In genomic region chrX:163181588-163181987, GRCm38 (mm10) we compare ENCODE assay signal across 11 mouse cellular contexts.
DNase-seq lines count a peak whose midpoint lies in the region; ATAC-seq and TF ChIP-seq lines count a peak whose summit lies in the region.
"Had no signal": no experiment of that assay in that cellular context is flagged by ENCODE, and none has a peak within 500 bp of the region (broad histone marks: within the 10 kb centered on the region; RNA-seq: fewer than 3 reads in every experiment).

No protein-coding gene starts in this region.

- no peaks in the 10 kb centered on the region for H3K4me1 ChIP-seq in lung, embryonic 14.5 days (ENCODE audit: insufficient read depth)
- H3K4me1 ChIP-seq in lung, adult 2 months (ENCODE audit: control insufficient read depth, insufficient read depth, low read length): no peaks in the 10 kb centered on the region
- H3K4me1 ChIP-seq: hindbrain, embryonic 10.5 days; midbrain, embryonic 10.5 days had no signal

- peak; percentile 36 for TF ChIP-seq CTCF in gastrocnemius, adult 2 months (IDR thresholded peaks at IDR 0.05)
- TF ChIP-seq CTCF in lung, embryonic 14.5 days (IDR thresholded peaks at IDR 0.05; ENCODE audit: low read depth): peak; percentile 6; the same call in 1 of the 2 replicates
- TF ChIP-seq CTCF in lung, adult 2 months (IDR thresholded peaks at IDR 0.05; ENCODE audit: insufficient read depth, low read length): no peak
- peak; percentile 44 for TF ChIP-seq CTCF in Patski (IDR thresholded peaks at IDR 0.05)

- H3K9me3 ChIP-seq in lung, embryonic 14.5 days (ENCODE audit: low read depth, low read length): no peaks in the 10 kb centered on the region
- H3K9me3 ChIP-seq: hindbrain, embryonic 10.5 days; midbrain, embryonic 10.5 days had no signal

- intact Hi-C loops in gastrocnemius, adult 2 months (cut with DNase I): no loop called here

- ATAC-seq in lung, embryonic 14.5 days (ENCODE audit: insufficient read depth): no peak
- no peak for ATAC-seq in Patski

- no peak for DNase-seq in gastrocnemius, adult 2 months
- DNase-seq in gastrocnemius, postnatal 4 days (ENCODE audit: low spot score in 2 of 2): no peak
- no peak for DNase-seq in lung, embryonic 14.5 days
- DNase-seq in lung, adult 2 months: no peak
- no peak for DNase-seq in Patski (ENCODE audit: low read depth, low spot score)
- peak; percentile 16 for DNase-seq in naive thymus-derived CD4-positive, alpha-beta T cell, adult 2 months (ENCODE audit: low read depth)
- DNase-seq in cerebellum, adult 9-11 months: no peak
- DNase-seq in urinary bladder, adult 18-20 months (ENCODE audit: low spot score in 2 of 2): no peak
- DNase-seq: layer of hippocampus, adult 9-11 months had no signal

- no peak for TF ChIP-seq POLR2A in lung, adult 2 months (IDR thresholded peaks at IDR 0.05; ENCODE audit: borderline replicate concordance, extremely low read depth, low read depth, low read length)

- in situ Hi-C loops in Patski (cut with MboI; ENCODE audit: low pct_unique_long_range_greater_than_20kb): no loop called here

- H3K4me2 ChIP-seq in lung, embryonic 14.5 days: no peak overlapping the region

- H3K27me3 ChIP-seq in lung, embryonic 14.5 days (ENCODE audit: insufficient read depth, low read length): no peaks in the 10 kb centered on the region
- H3K27me3 ChIP-seq in Patski: peaks cover 5% of the 10 kb centered on the region

- no peak overlapping the region for H3K27ac ChIP-seq in gastrocnemius, adult 2 months
- H3K27ac ChIP-seq in lung, embryonic 14.5 days (ENCODE audit: low read depth): no peak overlapping the region
- H3K27ac ChIP-seq: hindbrain, embryonic 10.5 days; midbrain, embryonic 10.5 days had no signal

- POLR2A ChIA-PET in Patski (lab: Charles Lee): no interaction called here

- WGBS in lung, embryonic 14.5 days: 90% methylated on average over 3 of the region's 3 CpGs
- WGBS in lung, adult 2 months: 89% methylated on average over 3 of the region's 3 CpGs

- no peaks in the 10 kb centered on the region for H3K36me3 ChIP-seq in lung, embryonic 14.5 days (ENCODE audit: insufficient read depth)
- H3K36me3 ChIP-seq: hindbrain, embryonic 10.5 days; midbrain, embryonic 10.5 days had no signal

- H3K4me3 ChIP-seq in gastrocnemius, adult 2 months: no peak overlapping the region
- H3K4me3 ChIP-seq in lung, embryonic 14.5 days (ENCODE audit: low read depth, low read length): no peak overlapping the region
- H3K4me3 ChIP-seq in lung, adult 2 months (replicated peaks; ENCODE audit: extremely low read depth, low read depth, low read length): no peak overlapping the region
- H3K4me3 ChIP-seq: hindbrain, embryonic 10.5 days; midbrain, embryonic 10.5 days had no signal

- no peak overlapping the region for H3K9ac ChIP-seq in lung, embryonic 14.5 days

- CTCF ChIA-PET in Patski (lab: Charles Lee): interaction anchor here (1.0 kb wide), 1 partner anchor 368 kb away, joined by 3 read pairs; the partner anchor contains the start of gene Grpr
